Mouse (Mus musculus) bone marrow macrophage, adult 2 months (primary cell): ENCODE results near the gene Taz.

Source experiments
- CTCF ChIP-seq: IDR thresholded peaks from 2 replicates; pipeline ENCODE4 v1.5.1; 2012; ENCODE audit warnings: low read depth, mild to moderate bottlenecking, low read length, moderate library complexity
- POLR2A ChIP-seq: IDR thresholded peaks from 2 replicates; pipeline ENCODE4 v1.6.1; 2012; ENCODE audit warnings: mild to moderate bottlenecking, low read depth, low read length, borderline replicate concordance

GRCm38 (mm10) chrX:74233196-74233595 is 48.5 kb upstream of the Taz start:
- TF ChIP-seq POLR2A (no peak), CTCF (no peak)
